Mouse (Mus musculus): ENCODE data around the gene H2al1c.
"Not testable (repeated sequence)": the region's sequence is repeated elsewhere in the genome, so short reads cannot be mapped to it uniquely, and the experiment has no call there.

The H2al1c gene

DNA sequence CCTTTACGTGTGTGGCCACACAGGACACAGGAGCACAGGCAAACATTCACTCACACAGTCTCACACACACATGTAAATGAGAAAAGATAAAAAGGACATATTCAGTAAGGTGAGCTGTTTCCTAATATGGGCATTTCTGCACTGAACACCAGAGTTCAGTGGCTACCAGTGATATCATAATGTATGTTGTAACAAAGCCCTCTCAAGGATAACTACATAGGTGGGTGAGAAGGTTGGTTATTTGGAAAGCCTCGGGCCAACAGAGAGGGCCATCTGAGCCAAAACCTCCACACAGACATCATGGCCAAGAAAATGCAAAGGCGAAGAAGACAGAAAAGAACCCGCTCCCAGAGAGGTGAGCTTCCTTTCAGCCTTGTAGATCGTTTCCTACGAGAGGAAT lies at the start of gene H2al1c:
TSS of gene H2al1c (plus strand) at position 301 of the 400 bp plus-strand sequence.
- DNase-seq: not testable (repeated sequence)

GRCm38 (mm10) chrX:11264918-11265317 lies 40.5 kb upstream of the H2al1c start:
- no peak for DNase-seq

DNA sequence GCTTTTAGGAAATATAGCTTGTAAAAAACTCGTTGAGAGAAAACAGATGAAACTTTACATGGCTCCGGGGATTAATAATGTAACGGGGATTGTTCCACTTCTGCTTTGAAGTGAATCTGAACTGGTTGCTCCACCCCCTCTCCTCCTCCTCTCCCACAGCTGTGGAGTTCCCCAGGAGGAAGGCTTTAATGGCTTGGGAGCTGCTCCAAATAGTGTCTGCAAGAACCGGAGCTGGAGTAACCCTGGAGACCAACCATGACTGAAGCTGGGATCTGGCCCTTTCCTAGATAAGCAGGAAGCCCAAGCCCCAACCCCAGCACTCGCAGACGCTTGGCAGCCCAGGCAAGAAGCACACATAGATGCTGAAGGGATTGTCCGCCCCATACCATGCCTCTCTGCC lies 37.7 kb upstream of the H2al1c start:
- DNase-seq: no peak

GRCm38 (mm10) chrX:11269074-11269473 lies 36.4 kb upstream of the H2al1c start:
- DNase-seq: peak; percentile 22

- no peak for DNase-seq
These were observed 32.3 kb upstream of the H2al1c start for GRCm38 (mm10) chrX:11273190-11273589.

GRCm38 (mm10) chrX:11277083-11277482 lies 28.4 kb upstream of the H2al1c start:
- no peak for DNase-seq

DNA sequence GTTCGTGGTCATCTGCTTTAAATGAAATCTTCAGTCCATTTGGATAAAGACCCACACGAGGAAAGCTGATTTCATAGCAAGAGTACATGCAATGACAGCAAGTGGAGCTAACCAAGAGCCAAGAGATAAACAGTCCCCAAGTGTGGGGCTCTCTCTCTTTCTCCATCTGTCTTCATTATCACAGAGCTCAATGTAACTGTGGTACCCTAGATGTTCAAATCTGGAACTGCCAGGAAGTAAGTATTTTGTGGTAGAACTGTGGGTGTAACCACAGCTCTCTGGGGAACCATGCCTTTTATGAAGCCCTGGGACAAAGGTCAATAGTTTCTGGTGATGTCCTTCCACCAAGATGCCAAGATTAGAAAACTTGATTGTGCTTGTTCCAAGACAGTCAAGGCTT lies 24.7 kb upstream of the H2al1c start:
- no peak for DNase-seq

DNA sequence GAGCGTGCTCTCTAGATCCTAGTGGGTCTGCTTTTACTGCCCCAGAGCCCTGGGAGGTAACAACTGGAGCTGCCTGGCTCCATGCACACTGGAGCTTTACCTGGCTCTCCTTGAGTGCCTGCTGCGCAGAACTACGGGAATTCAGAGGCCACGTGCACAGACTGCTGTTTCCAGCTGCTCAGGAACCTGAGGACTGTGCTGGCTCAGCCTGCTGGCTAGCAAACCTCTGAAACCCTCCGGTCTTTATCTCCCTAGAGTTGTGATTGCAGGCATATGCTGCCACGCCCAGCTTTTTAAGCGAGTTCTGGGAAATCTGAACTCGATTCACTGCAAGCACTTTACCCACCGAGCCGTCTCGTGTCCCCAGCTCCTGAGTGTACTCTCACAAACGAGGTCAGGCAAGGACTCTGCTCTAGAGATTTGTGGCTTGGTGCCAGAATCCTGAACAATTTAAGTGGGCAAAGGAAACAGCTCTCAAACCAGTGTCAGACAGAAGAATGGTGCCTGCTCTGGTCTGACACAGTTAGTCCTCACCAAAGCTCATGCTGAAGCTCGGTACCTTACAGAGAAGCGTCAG lies 17.1 kb upstream of the H2al1c start:
- DNase-seq: no peak

- no peak for DNase-seq
These were observed 16.2 kb upstream of the H2al1c start for GRCm38 (mm10) chrX:11289244-11289643.

DNA sequence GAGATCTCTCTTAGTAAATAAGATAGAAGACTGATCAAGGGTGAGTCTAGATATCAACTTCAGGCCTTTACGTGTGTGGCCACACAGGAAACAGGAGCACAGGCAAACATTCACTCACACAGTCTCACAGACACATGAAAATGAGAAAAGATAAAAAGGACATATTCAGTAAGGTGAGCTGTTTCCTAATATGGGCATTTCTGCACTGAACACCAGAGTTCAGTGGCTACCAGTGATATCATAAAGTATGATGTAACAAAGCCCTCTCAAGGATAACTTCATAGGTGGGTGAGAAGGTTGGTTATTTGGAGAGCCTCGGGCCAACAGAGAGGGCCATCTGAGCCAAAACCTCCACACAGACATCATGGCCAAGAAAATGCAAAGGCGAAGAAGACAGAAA lies 6.5 kb upstream of the H2al1c start, which contains the start of gene H2al1a:
TSS of gene H2al1a (plus strand) at position 301 of the 400 bp plus-strand sequence.
- DNase-seq: not testable (repeated sequence)

DNA sequence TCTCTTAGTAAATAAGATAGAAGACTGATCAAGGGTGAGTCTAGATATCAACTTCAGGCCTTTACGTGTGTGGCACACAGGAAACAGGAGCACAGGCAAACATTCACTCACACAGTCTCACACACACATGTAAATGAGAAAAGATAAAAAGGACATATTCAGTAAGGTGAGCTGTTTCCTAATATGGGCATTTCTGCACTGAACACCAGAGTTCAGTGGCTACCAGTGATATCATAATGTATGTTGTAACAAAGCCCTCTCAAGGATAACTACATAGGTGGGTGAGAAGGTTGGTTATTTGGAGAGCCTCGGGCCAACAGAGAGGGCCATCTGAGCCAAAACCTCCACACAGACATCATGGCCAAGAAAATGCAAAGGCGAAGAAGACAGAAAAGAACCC lies 3.3 kb upstream of the H2al1c start, which contains the start of gene H2al1b:
TSS of gene H2al1b (plus strand) at position 301 of the 400 bp plus-strand sequence.
- DNase-seq: not testable (repeated sequence)

- DNase-seq: not testable (repeated sequence)
These were observed 3.1 kb downstream of the H2al1c start, which contains the start of gene H2al1d for GRCm38 (mm10) chrX:11308524-11308923. H2al1d (plus strand) TSS chrX:11308824.

GRCm38 (mm10) chrX:11311634-11312033 lies 6.2 kb downstream of the H2al1c start, which contains the start of gene H2al1e:
H2al1e (plus strand) TSS chrX:11311934.
- not testable (repeated sequence) for DNase-seq

GRCm38 (mm10) chrX:11314858-11315257 lies 9.4 kb downstream of the H2al1c start, which contains the start of gene H2al1f:
H2al1f (plus strand) TSS chrX:11315158.
- not testable (repeated sequence) for DNase-seq

- not testable (repeated sequence) for DNase-seq
These were observed 12.5 kb downstream of the H2al1c start, which contains the start of gene H2al1g for GRCm38 (mm10) chrX:11317956-11318355. H2al1g (plus strand) TSS chrX:11318256.

GRCm38 (mm10) chrX:11321192-11321591 lies 15.7 kb downstream of the H2al1c start, which contains the start of gene H2al1h:
H2al1h (plus strand) TSS chrX:11321492.
- DNase-seq: not testable (repeated sequence)

DNA sequence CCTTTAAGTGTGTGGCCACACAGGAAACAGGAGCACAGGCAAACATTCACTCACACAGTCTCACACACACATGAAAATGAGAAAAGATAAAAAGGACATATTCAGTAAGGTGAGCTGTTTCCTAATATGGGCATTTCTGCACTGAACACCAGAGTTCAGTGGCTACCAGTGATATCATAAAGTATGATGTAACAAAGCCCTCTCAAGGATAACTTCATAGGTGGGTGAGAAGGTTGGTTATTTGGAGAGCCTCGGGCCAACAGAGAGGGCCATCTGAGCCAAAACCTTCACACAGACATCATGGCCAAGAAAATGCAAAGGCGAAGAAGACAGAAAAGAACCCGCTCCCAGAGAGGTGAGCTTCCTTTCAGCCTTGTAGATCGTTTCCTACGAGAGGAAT lies 18.9 kb downstream of the H2al1c start, which contains the start of gene H2al1i:
TSS of gene H2al1i (plus strand) at position 301 of the 400 bp plus-strand sequence.
- not testable (repeated sequence) for DNase-seq

DNA sequence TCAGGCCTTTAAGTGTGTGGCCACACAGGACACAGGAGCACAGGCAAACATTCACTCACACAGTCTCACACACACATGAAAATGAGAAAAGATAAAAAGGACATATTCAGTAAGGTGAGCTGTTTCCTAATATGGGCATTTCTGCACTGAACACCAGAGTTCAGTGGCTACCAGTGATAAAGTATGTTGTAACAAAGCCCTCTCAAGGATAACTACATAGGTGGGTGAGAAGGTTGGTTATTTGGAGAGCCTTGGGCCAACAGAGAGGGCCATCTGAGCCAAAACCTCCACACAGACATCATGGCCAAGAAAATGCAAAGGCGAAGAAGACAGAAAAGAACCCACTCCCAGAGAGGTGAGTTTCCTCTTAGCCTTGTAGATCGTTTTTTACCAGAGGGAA lies 22.1 kb downstream of the H2al1c start, which contains the start of gene H2al1j:
TSS of gene H2al1j (plus strand) at position 301 of the 400 bp plus-strand sequence.
- DNase-seq: not testable (repeated sequence)

- DNase-seq: peak; percentile 25
These were observed 40.3 kb downstream of the H2al1c start for GRCm38 (mm10) chrX:11345762-11346161.

GRCm38 (mm10) chrX:11346756-11347155 lies 41.3 kb downstream of the H2al1c start:
- DNase-seq: peak; percentile 63

All from cerebellum, adult 9-10 months (tissue).